Mouse (Mus musculus): Measurements from ENCODE around the gene Nf2.

DNA sequence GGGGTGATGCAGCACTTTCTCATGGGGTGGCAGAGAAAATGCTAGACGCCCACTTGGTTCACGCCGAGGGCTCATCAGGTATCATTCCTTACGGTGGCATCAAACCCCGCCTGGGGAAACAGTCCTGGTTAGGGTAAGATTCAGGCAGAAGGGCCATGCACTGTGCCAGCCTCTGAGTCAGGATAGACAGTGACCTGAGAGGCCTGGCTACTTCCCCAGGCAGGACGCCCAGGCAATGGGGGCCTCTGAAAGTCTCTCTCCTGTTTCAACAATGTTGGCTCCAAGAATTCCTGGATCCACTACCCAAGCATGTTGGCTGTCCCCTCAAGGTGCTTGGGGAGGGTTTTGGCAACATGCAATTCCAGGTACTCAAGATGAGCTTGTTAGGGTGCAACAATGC is 79.5 kb downstream of the Nf2 start:
- TF ChIP-seq CTCF (IDR thresholded peaks at IDR 0.05; ENCODE audit: low read depth, low read length): no peak
- TF ChIP-seq POLR2A (IDR thresholded peaks at IDR 0.05; ENCODE audit: insufficient read depth, low read length): no peak
